Mouse (Mus musculus) cerebellum, adult 8-10 months (tissue): Measurements from ENCODE around the gene Fam216a.
"Not testable (repeated sequence)": the region's sequence is repeated elsewhere in the genome, so short reads cannot be mapped to it uniquely, and the experiment has no call there.

ENCODE experiments used
- DNase-seq: peaks from one replicate; pipeline ENCODE4 v3.0.0; 2022

The Fam216a gene

DNA sequence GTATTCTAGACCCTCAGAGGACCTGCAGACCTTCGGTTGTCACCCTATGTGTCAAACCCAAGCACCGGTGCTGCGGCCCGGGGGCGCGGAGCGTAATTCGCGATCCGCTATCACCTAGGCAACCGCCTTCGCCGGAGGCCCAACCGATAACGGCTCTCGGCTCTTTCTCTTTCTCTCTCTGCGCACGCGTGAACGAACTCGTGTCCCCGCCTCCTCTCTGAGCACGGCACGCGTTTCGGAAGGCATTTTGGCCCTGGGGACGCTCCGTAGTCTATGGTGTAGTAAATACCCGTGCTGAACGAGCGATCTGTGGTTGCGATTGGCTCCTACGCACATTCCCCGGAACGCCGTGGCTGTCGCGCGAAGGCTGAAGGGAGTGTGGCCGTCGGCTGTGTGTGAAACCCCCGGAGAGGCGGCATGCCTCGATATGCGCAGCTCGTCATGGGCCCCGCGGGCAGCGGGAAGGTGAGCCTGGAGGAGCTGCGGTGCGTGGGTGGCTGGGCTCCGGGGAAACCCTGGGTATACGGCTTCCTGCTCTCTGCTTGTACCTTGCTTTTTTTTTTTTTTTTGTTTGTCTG lies at the start of gene Fam216a:
Gene Fam216a (minus strand): TSS at position 173 of the 578 bp plus-strand sequence.
- DNase-seq, result peak; percentile 99

DNA sequence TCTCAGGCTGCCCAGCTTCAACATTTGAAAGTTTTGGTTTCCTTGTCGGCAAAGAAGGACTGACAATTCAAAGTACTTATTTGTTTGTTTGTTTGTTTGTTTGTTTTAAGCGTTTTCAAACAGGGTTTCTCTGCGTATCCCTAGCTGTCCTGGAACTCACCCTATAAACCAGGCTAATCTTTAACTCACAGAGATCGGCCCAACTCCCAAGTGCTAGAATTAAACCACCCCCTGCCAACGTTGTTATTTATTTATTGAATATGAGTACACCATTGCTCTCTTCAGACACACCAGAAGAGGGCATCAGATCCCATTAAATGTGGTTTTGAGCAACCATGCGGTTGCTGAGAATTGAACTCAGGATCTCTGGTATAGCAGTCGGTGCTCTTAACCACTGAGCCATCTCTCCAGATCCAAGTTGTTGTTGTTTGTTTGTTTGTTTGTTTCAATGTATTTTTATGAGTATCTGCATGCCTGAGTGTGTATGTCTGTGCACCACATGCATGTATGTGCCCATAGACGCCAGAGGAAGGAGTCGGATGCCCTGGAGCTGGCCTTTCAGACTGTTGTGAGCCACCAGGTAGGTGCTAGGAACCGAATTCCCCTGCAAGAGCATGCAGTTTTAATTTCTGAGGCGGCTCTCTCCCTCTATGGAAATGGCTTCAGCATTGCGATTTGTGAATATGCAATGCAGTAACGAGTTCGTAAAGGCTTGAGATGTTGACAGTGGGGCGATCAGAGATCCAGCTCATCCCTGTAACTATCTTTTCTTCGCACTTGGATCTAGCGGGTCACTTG lies 49.3 kb upstream of the Fam216a start, which contains the start of gene Anapc7:
Gene Anapc7 (plus strand): TSS at position 423 of the 798 bp plus-strand sequence.
- DNase-seq, result no peak

DNA sequence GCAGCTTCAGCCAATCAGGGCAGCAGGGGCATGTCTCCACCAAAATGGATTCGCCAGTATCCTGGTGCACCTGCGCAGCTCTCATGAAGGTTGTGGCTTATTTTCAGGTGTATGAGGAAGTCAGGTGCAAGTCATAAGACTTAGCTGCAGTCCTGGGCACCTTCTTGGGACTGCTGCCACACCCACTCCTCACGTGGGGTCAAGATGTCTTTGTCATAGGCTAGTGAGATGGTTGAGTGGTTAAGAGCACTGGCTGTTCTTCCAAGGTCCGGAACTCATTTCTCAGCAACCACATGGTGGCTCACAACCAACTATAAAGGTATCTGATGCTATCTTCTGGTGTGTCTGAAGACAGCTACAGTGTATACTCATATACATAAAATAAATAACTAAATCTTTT lies 48.5 kb upstream of the Fam216a start:
- not testable (repeated sequence) for DNase-seq

DNA sequence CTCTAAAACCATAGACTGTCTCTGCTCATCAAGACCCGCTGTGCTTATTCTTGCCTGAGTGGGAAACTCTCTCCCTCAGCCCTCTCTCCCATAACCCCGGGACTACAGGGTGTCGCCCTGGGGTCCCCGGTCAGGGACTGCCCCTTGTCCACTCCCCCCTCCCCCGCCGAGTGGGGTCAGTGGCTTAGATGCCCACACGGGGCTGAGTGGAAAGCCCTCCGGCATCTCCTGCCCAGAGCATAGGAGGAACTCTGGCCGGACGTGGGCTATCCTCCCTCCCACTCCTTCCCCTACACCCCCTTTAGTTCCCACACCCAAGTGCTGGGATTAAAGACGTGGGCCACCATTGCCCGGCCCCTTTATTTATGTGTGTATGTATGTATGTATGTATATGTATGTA lies 43.3 kb upstream of the Fam216a start:
- no peak for DNase-seq

DNA sequence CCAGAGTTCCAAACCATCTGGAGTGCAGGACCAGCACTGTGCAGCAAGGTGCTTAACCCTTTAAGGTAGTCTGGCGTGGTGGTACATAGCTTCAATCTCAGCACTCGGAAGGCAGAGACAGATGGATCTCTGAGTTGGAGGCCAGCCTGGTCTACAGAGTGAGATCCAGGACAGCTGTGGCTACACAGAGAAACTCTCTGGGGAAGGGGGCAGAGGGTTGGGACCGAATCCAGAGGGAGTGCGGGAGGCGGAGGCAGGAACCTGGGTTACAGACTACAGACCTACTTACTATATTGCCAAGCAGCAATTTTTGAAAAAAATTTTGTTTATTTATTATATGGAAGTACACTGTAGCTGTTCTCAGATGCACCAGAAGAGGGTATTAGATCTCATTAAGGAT lies 42.2 kb upstream of the Fam216a start:
- no peak for DNase-seq

DNA sequence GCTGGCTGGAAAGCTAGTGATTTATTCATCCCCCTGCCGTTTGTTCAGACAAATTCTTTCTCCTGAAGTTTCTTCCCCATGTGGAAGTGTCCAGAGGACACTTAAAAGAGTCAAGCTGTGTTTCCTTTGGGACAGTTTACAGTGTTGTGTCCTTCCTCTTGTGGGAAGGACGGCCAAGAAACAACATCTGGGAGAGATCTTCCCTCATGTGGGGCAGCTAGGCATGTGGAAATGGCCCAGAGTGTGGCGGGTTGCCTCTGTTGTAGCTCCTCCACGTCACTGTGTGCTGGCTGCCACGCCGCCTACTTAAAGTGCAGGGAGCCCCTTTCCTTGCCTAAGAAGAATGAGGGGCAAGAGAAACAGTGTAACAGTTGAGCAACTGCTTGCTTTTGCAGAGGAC lies 40.7 kb upstream of the Fam216a start:
- DNase-seq, result no peak

DNA sequence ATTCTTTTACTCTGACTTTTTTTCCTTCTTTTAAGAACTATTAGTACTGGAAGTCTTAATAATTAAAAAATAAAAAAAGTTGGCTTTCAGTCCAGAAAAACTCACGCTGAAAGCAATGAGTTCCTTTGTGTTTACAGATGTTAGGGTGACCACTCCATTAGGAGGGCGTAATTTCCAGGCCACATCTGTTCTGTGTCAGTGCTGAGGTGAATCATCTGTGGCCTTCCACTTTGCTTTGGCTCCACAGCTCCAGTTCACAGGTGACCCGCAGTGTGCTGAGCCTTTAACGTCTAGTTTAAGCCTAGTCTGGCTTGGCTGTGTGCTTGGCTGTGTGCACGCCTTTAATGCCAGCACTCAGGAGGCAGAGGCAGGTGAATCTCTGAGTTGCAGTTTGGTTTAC lies 39.7 kb upstream of the Fam216a start:
- no peak for DNase-seq

DNA sequence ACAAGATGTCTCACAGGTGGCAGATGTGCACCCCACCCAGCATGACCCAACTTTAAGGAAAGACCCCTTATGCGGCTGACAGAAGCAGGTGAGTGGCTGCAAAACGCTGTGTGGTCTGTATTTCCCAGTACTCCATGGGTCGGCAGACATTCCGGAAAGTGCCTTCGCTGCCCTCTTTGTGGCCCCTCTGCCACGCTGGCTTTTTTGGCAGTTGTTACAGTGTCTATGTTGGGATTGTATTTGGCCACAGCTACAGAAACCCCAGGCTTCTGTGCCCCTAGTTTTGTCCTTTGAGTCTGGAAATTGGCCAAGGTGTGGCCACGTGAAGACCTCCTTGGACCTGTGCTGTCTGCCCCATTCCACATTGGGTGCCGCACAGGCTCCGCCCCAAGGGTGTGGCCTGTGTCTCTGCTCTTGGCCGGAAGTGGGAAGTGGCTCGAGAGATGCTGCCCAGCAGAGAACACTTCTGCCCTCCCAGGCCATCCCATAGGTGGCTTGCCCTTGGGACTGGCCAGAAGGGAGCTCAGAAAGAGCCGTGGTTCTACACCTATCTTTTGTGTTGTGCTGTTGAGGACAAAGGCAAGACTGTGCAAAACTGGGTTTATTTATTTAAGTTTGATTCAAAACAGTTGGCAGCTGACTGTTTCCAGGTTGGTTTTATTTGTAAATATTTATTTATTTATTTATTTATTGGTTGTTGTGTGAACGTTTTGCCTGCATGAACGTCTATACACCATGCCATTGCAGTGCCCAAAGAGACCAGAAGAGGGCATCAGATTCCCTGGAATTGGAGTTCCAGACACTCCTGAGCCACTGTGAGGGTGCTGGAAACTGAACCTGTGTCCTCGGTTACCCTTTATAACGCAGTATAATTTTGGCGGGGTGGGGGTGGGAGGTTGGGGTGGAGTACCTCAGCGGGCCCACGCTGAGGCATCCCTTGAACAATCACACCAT lies 37.8 kb upstream of the Fam216a start:
- DNase-seq, result no peak

DNA sequence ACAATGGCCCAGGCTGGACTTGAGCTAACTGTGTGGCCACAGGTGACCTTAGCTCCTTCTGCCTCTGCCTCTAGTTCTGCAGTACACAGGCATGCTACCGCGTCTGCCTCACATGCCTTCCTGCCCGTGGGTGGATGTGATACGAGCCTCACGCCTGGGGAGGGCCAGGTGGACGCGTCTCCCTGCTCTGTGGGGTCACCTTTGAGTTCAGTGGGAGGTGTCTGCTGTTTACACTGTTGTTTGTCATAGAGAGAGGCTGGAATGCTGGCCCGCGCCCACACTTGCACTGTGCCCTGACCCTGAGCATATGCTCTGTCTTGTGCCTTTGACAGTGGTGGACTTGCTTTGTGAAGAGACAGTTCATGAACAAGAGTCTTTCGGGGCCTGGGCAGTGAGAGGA lies 33.4 kb upstream of the Fam216a start:
- DNase-seq, result no peak

DNA sequence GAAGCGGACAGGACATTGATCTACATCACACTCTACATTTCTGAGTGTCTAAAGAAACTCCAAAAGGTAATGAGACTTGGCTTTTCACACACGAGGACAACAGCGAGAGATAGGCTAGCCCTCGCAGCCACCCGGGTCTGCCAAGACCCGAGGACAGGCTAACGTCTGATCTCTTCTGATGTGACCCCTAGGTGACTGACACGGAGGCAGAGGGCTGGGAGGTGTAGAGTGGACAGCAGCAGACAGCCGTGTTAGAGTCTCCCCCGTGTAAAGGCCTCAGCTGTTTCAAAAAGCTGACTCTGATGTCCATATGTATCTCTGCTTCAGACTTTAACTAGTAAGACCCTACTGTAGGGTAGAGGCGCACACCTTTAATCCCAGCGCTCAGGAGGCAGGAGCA lies 31.2 kb upstream of the Fam216a start:
- no peak for DNase-seq

DNA sequence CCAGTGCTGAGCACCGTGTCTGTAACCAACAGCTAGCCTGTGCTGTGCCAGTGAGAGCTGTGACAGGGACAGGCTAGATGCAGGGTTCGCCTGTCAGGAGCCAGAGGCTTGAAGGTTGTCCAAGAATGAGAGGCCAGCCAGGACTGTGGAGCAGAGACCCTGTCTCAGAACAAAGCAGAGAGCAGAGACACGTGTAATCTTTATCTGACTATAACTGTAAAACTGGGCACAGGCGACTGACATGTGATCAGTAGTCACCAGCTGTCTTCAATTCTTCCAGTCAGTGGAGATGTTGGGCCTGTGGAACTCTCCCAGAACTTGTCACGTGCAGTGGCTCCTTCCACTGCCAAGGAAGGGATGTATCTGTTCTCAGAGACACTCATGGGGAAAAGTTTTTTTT lies 30.6 kb upstream of the Fam216a start:
- no peak for DNase-seq

DNA sequence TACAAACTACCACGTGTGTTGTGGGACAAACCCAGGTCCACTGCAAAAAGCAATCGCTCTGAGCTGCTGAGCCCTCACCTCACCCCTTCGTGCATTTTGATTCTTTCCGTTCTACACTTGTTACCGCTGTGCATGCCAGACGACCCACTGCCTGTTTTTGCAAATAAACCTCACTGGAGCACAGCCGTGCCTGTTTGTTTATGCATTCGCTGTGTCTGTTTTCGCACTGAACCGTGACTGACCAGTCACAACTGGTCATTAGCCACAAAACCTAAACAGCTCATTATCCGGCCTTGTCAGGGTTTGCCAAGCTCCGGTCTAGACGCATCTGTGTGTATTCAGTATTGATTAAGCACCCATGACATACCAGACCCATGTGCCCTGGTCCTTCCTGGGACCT lies 30.0 kb upstream of the Fam216a start:
- DNase-seq, result no peak

DNA sequence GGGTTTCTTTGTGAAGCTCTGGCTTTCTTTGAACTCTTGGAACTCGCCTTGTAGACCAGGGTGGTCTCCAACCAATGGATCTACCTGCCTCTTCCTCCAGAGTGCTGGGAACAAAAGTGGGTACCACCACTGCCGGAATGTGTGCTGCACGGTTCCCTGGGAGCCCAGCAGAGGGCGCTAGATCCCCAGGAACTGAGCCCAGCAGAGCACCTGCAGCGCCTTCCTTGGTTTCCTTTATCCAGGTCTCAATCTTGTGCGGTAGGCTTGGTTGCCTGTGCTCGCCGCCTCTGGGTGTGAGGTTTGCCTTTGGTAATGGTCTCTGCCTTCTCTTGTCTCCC lies 29.1 kb upstream of the Fam216a start:
- DNase-seq, result peak; percentile 81

DNA sequence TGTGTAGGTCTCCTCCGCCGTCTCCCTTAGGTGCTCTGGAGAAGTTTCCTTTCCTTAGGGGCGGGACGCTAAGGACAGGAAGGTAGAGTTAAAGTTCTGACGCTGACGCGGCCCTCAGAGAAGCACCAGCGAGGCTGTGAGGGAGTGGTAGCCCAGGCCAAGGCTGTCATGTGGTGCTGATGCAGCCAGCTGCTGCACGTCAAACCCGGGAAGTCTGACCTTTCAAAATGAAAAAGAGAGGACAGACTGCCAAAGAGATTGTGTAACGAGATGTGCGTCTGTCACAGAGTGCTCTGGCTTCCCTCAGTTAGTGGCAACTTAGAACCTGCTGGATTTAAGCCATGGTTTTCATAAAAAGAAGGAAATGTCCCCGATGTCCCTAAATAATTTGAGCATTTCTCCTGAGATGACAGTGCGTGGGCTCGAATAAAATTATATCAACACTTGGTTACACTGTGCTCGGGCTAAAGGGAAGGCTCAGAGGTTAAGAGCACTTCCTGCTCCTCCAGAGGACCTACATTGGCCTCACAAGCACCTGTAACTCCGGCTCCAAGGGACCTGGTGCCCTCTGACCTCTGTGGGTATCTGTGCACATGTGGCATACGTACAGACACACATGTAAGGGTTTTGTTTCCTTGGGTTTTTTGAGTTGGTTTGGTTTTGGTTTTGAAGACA lies 28.6 kb upstream of the Fam216a start:
- DNase-seq, result no peak

DNA sequence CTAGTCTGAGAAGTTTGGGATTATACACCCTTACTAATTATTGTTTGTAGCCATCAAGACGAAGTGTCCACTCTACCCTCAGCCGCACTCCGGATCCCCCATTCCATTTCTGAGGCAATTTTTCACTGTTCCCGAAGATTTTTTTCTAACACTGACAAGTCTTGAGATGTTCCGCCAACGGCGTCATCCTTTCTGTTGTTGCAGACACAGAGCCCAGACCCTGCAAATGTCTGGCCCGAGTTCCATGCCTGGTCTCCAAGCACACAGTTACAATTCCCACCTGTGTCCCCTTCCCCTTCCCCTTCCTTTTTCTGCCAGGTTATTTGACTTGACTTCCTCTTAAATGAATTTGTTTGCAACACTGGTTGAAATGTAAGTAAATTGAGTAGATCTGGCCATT lies 27.7 kb upstream of the Fam216a start:
- no peak for DNase-seq

DNA sequence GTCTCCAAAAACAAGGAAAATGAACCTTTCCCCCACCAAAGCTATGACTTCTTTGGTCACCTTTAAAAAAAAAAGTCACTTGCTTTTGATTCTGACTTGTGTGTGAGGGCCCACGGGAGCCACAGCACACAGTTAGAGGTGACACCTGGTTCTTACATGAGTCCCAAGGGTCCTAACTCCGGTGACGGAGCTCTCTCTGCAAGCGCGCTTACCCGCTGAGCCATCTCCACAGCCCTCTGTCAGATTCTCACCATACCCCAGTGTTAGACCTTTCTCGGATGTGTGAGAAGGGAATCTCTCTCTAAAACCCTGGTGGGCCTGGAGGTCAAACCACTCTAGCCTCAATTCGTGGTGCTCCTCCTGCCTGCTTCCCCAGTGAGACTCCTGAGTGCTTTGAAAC lies 25.3 kb upstream of the Fam216a start:
- no peak for DNase-seq

DNA sequence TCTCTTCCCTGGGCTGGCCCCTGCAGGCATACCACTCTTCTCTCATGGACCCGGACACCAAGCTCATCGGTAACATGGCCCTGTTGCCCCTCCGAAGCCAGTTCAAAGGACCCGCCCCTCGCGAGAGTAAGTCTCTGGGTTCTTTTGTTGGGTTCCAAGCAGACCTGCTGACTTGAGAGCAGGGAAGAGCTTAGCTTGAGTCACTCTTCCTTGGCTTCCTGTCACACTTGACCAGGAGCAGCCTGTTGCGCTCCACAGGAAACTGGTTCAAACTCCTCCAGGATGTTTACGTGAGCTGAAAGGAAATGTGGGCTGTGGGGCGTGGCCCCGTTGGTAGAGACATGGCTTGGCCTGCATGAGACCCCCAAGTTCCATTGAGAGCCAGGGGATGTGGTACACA lies 24.6 kb upstream of the Fam216a start:
- no peak for DNase-seq

DNA sequence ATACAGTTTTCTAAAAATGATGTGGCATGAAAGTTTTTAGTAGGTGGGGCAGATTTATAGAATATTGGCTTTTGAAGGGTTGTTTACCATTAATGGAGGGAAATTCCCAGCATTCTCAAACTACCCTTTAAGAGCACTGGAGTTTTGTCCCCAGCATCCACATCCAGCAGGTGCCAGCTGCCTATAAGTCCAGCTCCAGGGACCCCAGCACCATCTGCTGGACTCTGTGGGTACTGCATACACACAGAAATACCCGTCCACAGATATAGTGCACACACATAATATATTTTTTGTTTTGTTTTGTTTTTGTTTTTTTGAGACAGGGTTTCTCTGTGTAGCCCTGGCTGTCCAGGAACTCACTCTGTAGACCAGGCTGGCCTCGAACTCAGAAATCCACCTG lies 21.7 kb upstream of the Fam216a start:
- DNase-seq, result peak; percentile 66

DNA sequence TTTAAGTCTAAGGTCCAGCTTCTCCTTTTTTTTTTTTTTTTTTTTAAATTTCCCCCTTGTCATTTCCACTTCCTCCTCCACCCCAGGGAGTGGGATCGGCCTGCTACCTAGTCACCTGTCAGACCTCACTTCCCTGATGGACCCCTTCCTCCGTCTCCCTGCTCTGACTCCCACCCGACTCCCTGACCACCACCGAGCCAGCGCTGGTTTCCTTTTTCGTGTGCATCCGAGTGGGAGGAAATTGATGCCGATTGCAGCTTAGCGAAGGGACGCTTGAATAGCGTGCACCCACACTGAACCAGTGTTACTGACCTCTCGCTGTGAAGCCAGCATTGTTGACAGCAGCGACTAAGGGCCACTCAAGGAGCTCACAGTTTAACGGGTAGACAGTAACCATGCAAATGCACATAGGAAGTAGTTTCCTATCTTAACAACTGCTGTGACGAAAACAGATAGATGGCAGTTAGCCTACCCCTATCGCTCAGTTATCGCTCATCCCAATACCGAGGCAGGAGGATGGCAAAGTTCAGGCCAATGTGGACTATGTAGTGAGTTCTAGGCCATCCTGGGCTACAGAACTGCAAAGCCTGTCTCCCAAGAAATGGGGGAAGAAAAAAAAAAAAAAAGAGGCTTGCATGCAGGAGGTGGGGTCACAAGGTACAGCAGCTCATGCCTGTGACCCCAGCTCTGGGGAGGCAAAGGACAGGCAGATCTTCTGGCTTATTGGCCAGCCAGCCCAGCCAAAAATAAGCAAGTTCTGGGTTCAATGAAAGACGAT lies 20.3 kb upstream of the Fam216a start:
- no peak for DNase-seq

DNA sequence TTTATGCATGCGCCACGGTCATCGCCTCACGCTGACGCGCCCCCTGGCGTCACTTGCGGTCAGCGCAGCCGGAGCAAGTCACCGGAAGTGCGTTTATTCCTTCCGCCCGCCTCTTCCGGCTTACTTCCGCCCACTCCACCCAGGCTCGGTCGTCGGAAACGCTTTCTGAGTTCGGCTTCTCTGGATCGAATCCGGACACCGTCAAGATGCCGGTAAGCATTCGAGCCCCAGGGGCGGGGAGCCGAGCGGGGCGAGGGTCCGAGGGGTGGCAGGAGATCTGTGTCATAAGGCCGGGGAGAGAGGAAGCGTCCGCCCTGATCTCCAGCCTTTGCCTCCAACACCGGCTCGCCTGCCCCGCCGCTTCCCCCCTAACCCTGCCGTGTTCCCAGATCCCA lies 19.6 kb upstream of the Fam216a start, which contains the start of gene Arpc3:
Gene Arpc3 (plus strand): TSS at position 93 of the 395 bp plus-strand sequence.
- DNase-seq, result peak; percentile 92

DNA sequence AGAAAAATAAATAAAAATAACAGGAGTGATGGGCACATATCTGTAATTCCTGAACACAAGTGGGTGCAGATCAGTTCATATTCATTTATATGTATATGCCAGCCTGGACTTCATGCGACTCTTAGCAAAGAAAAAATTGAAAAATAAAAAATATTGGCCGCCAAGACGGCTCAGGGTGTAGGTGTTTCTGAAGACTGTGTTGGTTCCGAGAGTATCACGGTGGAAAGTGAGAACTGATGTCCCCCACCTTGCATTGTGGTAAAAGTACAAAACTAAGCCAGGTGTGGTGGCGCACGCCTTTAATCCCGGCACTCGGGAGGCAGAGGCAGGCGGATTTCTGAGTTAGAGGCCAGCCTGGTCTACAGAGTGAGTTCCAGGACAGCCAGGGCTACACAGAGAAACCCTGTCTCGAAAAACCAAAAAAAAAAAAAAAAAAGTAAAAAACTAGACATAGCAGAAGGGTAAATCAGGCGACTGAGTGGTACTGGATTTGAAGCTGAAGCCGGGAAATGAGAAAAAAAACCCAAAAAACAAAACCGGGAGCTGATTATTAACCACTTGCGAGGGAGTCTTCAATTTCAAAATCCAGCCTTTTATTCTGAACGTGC lies 19.1 kb upstream of the Fam216a start:
- no peak for DNase-seq

DNA sequence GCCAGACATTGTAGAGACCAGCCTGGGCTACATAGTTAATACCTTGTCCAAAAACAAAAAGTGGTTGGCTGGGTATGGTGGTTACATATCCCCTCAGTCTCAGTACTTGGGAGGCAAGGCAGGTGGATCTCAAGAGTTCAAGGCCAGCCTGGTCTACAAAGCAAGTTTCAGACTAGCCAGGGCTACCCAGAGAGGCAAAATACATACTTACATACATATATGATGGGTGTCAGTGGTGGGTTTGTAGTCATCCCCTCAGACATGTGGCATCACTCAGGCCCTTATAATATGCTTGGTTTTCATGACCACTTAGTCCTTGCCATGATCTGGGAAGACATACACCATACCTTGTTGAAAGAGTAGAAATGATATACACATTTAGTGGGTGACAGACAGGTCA lies 18.5 kb upstream of the Fam216a start:
- DNase-seq, result no peak
